ENCODE assay signal across 8 mouse cellular contexts in the genomic region with DNA sequence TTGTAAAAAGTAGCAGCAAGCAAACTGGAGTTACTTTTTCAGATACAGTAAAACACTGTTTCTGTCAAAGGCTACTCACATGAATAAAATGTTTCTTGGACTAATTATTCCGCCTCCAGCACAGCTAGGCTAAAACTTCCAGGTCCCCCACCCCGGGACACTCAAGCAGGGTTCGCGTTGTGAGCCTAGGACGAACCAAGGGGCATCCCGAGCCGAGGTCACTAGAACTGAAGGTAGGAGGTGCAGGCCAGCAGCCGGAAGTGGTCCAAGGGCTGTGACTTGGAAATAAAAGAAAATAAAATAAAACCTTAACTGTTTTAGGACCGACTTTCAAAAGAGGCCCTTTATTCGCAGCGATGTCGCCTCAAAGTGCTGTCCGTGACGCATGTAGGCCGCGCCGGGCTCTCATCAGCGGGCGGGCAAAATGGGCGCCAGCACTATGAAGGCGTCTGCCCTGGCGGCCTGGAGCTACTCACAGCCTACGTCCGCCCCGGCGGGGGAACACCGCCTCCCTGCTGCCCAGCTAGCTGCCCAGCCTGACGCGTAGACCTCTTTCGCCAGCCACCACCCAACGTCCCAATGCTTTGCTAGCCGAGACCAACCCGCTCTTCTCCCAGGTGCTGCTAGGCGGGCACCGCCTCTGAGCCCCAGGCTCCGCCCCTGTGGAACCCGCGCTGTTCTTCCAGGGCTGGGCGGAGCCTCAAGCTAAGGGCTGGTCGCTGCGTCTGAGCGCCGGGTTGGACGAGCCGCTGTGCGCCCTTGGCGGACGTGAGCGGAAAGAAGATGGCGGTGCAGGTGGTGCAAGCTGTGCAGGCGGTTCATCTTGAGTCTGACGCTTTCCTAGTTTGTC. TPM values are rescaled to one million over a fixed set of nuclear protein-coding genes. Genes with fewer than 3 reads are reported as not detected.
DNase-seq lines count a peak whose midpoint lies in the region; ATAC-seq and TF ChIP-seq lines count a peak whose summit lies in the region.

Cmc4 (minus strand) TSS at position 649 of the 850 bp plus-strand sequence.
Mtcp1 (minus strand) TSS at position 653 of the 850 bp plus-strand sequence.
Brcc3 (plus strand) TSS at position 693 of the 850 bp plus-strand sequence.

- TF ChIP-seq CTCF in MEL (IDR thresholded peaks at IDR 0.05 in 2 of 3, conservative IDR thresholded peaks at IDR 0.05 in 1 of 3; ENCODE audit: control insufficient read depth in 1 of 3, insufficient read depth in 1 of 3, low read depth in 2 of 3, low read length in 3 of 3, poor library complexity in 1 of 3, severe bottlenecking in 1 of 3) = no peak
- no peak for TF ChIP-seq CTCF in cerebellum, adult 2 months (IDR thresholded peaks at IDR 0.05; ENCODE audit: borderline replicate concordance, insufficient read depth, low read depth, low read length)
- no peak for TF ChIP-seq CTCF in forebrain, postnatal 0 days (IDR thresholded peaks at IDR 0.05; ENCODE audit: low read depth)

- WGBS in cerebellum, adult 2 months = 4% methylated on average over 52 of the region's 52 CpGs
- WGBS in forebrain, postnatal 0 days = 24% methylated on average over 52 of the region's 52 CpGs
- 14% methylated on average over 49 of the region's 52 CpGs for WGBS in lung, embryonic 16.5 days

- peak within 1 kb of the TSS; percentile 95 to 96 for H3K4me3 ChIP-seq in MEL (ENCODE audit: control insufficient read depth in 1 of 2, insufficient read depth in 1 of 2, low read depth in 2 of 2, low read length in 2 of 2)
- peak within 1 kb of the TSS; percentile 84 for H3K4me3 ChIP-seq in cerebellum, adult 2 months (replicated peaks; ENCODE audit: insufficient read depth, low read depth, low read length)
- peak within 1 kb of the TSS; percentile 43 for H3K4me3 ChIP-seq in forebrain, postnatal 0 days (ENCODE audit: low read depth, low read length)
- H3K4me3 ChIP-seq in lung, embryonic 16.5 days (ENCODE audit: low read length) = peak within 1 kb of the TSS; percentile 59

- ATAC-seq in forebrain, postnatal 0 days = peak; percentile 100
- peak; percentile 100 for ATAC-seq in hematopoietic stem cell, adult 5-6 weeks (replicated peaks in 1 of 2; ENCODE audit: insufficient read depth in 1 of 2, low FRiP score in 2 of 2, low TSS enrichment in 1 of 2, low read depth in 1 of 2, poor library complexity in 2 of 2, severe bottlenecking in 2 of 2)
- ATAC-seq in lung, embryonic 16.5 days (ENCODE audit: low read depth) = peak; percentile 100

- no peak for TF ChIP-seq EP300 in MEL (IDR thresholded peaks at IDR 0.05; ENCODE audit: low read depth in 1 of 2, low read length in 2 of 2)

- DNase-seq in MEL (ENCODE audit: low read depth, low spot score) = peak; percentile 91
- DNase-seq in cerebellum, adult 2 months = peak; percentile 88 to 92
- peak; percentile 92 for DNase-seq in forebrain, postnatal 0 days
- peak; percentile 62 for DNase-seq in layer of hippocampus, adult 9-10 months (ENCODE audit: low spot score)
- DNase-seq in ovary, postnatal 10 days (ENCODE audit: low spot score) = peak; percentile 53
- peak; percentile 80 for DNase-seq in thymus, postnatal 10 days (ENCODE audit: low spot score in 2 of 2)

- peaks cover 0 to 3% of the 10 kb centered on the region in 2 experiments; a peak in 2 of 4 replicates for H3K4me1 ChIP-seq in MEL (ENCODE audit: control insufficient read depth in 1 of 2, insufficient read depth in 2 of 2, low read length in 2 of 2)
- H3K4me1 ChIP-seq in cerebellum, adult 2 months (ENCODE audit: control insufficient read depth, insufficient read depth, low read length) = no peaks in the 10 kb centered on the region
- H3K4me1 ChIP-seq in forebrain, postnatal 0 days (ENCODE audit: insufficient read depth) = no peaks in the 10 kb centered on the region
- no peaks in the 10 kb centered on the region; the same call in 1 of the 2 replicates for H3K4me1 ChIP-seq in lung, embryonic 16.5 days (replicated peaks; ENCODE audit: control insufficient read depth, insufficient read depth, low read length)

- H3K79me2 ChIP-seq in MEL (ENCODE audit: control insufficient read depth, insufficient read depth, low read length, poor library complexity) = peaks cover 9% of the 10 kb centered on the region

- H3K9ac ChIP-seq in MEL (ENCODE audit: control insufficient read depth, low read depth, low read length, poor library complexity, severe bottlenecking) = peak within 1 kb of the TSS; percentile 84
- H3K9ac ChIP-seq in forebrain, postnatal 0 days = peak within 1 kb of the TSS; percentile 61
- peak within 1 kb of the TSS; percentile 69 for H3K9ac ChIP-seq in lung, embryonic 16.5 days (ENCODE audit: low read length)

- peak within 1 kb of the TSS; percentile 40 for H3K4me2 ChIP-seq in forebrain, postnatal 0 days (ENCODE audit: low read depth)
- H3K4me2 ChIP-seq in lung, embryonic 16.5 days (ENCODE audit: low read depth, low read length) = peak within 1 kb of the TSS; percentile 57

- H3K36me3 ChIP-seq in MEL (ENCODE audit: control insufficient read depth in 1 of 2, insufficient read depth in 2 of 2, low read length in 2 of 2) = peaks cover 3 to 10% of the 10 kb centered on the region in 2 experiments
- H3K36me3 ChIP-seq in forebrain, postnatal 0 days (ENCODE audit: insufficient read depth) = no peaks in the 10 kb centered on the region
- H3K36me3 ChIP-seq in lung, embryonic 16.5 days (ENCODE audit: control insufficient read depth, insufficient read depth, low read length) = no peaks in the 10 kb centered on the region

- H3K27me3 ChIP-seq in MEL (ENCODE audit: control insufficient read depth in 1 of 2, insufficient read depth in 2 of 2, low read length in 2 of 2) = no peaks in the 10 kb centered on the region
- no peaks in the 10 kb centered on the region for H3K27me3 ChIP-seq in cerebellum, adult 2 months (ENCODE audit: control insufficient read depth, insufficient read depth, low read length)
- no peaks in the 10 kb centered on the region for H3K27me3 ChIP-seq in forebrain, postnatal 0 days (ENCODE audit: insufficient read depth, low read length)
- H3K27me3 ChIP-seq in lung, embryonic 16.5 days (ENCODE audit: control insufficient read depth, insufficient read depth, low read depth, low read length) = no peaks in the 10 kb centered on the region

- peak within 1 kb of the TSS; percentile 83 for H3K27ac ChIP-seq in MEL (ENCODE audit: control insufficient read depth, low read depth, low read length)
- peak within 1 kb of the TSS; percentile 68; the same call in 1 of the 2 replicates for H3K27ac ChIP-seq in cerebellum, adult 2 months (ENCODE audit: insufficient read depth, low read length)
- H3K27ac ChIP-seq in forebrain, postnatal 0 days (ENCODE audit: low read depth, low read length) = peak within 1 kb of the TSS; percentile 92
- peak within 1 kb of the TSS; percentile 91 for H3K27ac ChIP-seq in lung, embryonic 16.5 days (ENCODE audit: low read length)

- no peak for TF ChIP-seq RAD21 in MEL (IDR thresholded peaks at IDR 0.05; ENCODE audit: low read depth, low read length)

- no peaks in the 10 kb centered on the region for H3K9me3 ChIP-seq in MEL (replicated peaks; ENCODE audit: insufficient read depth, low read length)
- H3K9me3 ChIP-seq in forebrain, postnatal 0 days (ENCODE audit: low read length) = no peaks in the 10 kb centered on the region
- no peaks in the 10 kb centered on the region for H3K9me3 ChIP-seq in lung, embryonic 16.5 days (ENCODE audit: control insufficient read depth, low read length)

- TF ChIP-seq POLR2A in MEL (IDR thresholded peaks at IDR 0.05; ENCODE audit: control insufficient read depth in 1 of 2, insufficient read depth in 1 of 2, low read depth in 1 of 2, low read length in 2 of 2, poor library complexity in 1 of 2) = peak; percentile 56 to 89
- TF ChIP-seq POLR2A in cerebellum, adult 2 months (IDR thresholded peaks at IDR 0.05; ENCODE audit: borderline replicate concordance, insufficient read depth, low read length) = peak; percentile 75; the same call in 1 of the 2 replicates

TF ChIP-seq in MEL, 35 proteins besides CTCF, POLR2A, EP300 and RAD21 (continues in another document):
- no peak for TF ChIP-seq RCOR1 (IDR thresholded peaks at IDR 0.05; ENCODE audit: low read depth, low read length)
- TF ChIP-seq ELF1 (IDR thresholded peaks at IDR 0.05; ENCODE audit: low read depth, low read length) = no peak
- TF ChIP-seq MYB (IDR thresholded peaks at IDR 0.05; ENCODE audit: low read depth, low read length) = no peak
- TF ChIP-seq MAFK (IDR thresholded peaks at IDR 0.05; ENCODE audit: borderline replicate concordance, low read depth, low read length) = no peak
- TF ChIP-seq NELFE (IDR thresholded peaks at IDR 0.05; ENCODE audit: low read depth, low read length) = peak; percentile 80

RNA-seq across cellular contexts. Expression of gene Cmc4, which starts in this region (rescaled TPM):
- total RNA-seq in MEL (2012; rRNA removed) = 10.6 and 11.9 TPM in 2 replicates
- polyA plus RNA-seq in MEL (2012; ENCODE audit: insufficient read depth in 1 of 2, insufficient read length in 2 of 2, low read depth in 1 of 2, low replicate concordance in 2 of 2, missing spikeins in 1 of 2) = 10 to 100 TPM in 1 of 2 experiments, not detected in 1; 10.7 TPM
- polyA plus RNA-seq in cerebellum, adult 2 months (2012; rRNA removed) = 20.3 and 20.6 TPM in 2 replicates
- total RNA-seq in forebrain, postnatal 0 days (2014; rRNA removed) = 13.5 and 21.3 TPM in 2 replicates
- 24.2 and 24.6 TPM in 2 replicates for polyA plus RNA-seq in forebrain, postnatal 0 days (2015; fragmentation: Nextera tagmentation; extraction: Ambion mirVana)
- total RNA-seq in hematopoietic stem cell, adult 5-6 weeks (2017) = 9.0 and 12.9 TPM in 2 replicates
- polyA plus RNA-seq in lung, embryonic 16.5 days (2015; fragmentation: Nextera tagmentation; extraction: Ambion mirVana) = 22.2 and 25.3 TPM in 2 replicates

RNA-seq across cellular contexts. Expression of gene Mtcp1, which starts in this region (rescaled TPM):
- total RNA-seq in MEL (2012; rRNA removed) = 4.3 TPM in 2 replicates
- 1 to 10 TPM in 1 of 2 experiments, not detected in 1; 7.6 TPM for polyA plus RNA-seq in MEL (2012; ENCODE audit: insufficient read depth in 1 of 2, insufficient read length in 2 of 2, low read depth in 1 of 2, low replicate concordance in 2 of 2, missing spikeins in 1 of 2)
- 8.3 and 10.1 TPM in 2 replicates for polyA plus RNA-seq in cerebellum, adult 2 months (2012; rRNA removed)
- total RNA-seq in forebrain, postnatal 0 days (2014; rRNA removed) = 8.0 and 8.5 TPM in 2 replicates
- polyA plus RNA-seq in forebrain, postnatal 0 days (2015; fragmentation: Nextera tagmentation; extraction: Ambion mirVana) = 2.0 and 3.1 TPM in 2 replicates
- total RNA-seq in hematopoietic stem cell, adult 5-6 weeks (2017) = 16.6 and 19.1 TPM in 2 replicates
- 11.9 and 12.0 TPM in 2 replicates for polyA plus RNA-seq in lung, embryonic 16.5 days (2015; fragmentation: Nextera tagmentation; extraction: Ambion mirVana)

RNA-seq across cellular contexts. Expression of gene Brcc3, which starts in this region (rescaled TPM):
- 18.4 and 18.6 TPM in 2 replicates for total RNA-seq in MEL (2012; rRNA removed)
- 10 to 100 TPM in 1 of 2 experiments, not detected in 1; 51.7 TPM for polyA plus RNA-seq in MEL (2012; ENCODE audit: insufficient read depth in 1 of 2, insufficient read length in 2 of 2, low read depth in 1 of 2, low replicate concordance in 2 of 2, missing spikeins in 1 of 2)
- 24.9 and 26.4 TPM in 2 replicates for polyA plus RNA-seq in cerebellum, adult 2 months (2012; rRNA removed)
- total RNA-seq in forebrain, postnatal 0 days (2014; rRNA removed) = 20.4 and 21.8 TPM in 2 replicates
- polyA plus RNA-seq in forebrain, postnatal 0 days (2015; fragmentation: Nextera tagmentation; extraction: Ambion mirVana) = 38.2 and 40.3 TPM in 2 replicates
- 32.9 and 35.0 TPM in 2 replicates for total RNA-seq in hematopoietic stem cell, adult 5-6 weeks (2017)
- polyA plus RNA-seq in lung, embryonic 16.5 days (2015; fragmentation: Nextera tagmentation; extraction: Ambion mirVana) = 59.6 and 60.7 TPM in 2 replicates

Comparison
In these comparisons a context has a peak if more than half of its experiments do, and no peak if none do; other contexts are left out.
1. Peak in every context shown above with its lines: DNase-seq, ATAC-seq, H3K4me3 ChIP-seq and H3K27ac ChIP-seq.
2. H3K4me3 ChIP-seq: peak in every context shown above with its lines; median percentile 96 in MEL; 84 in cerebellum, adult 2 months; 59 in lung, embryonic 16.5 days; 43 in forebrain, postnatal 0 days.